Mouse (Mus musculus) left cerebral cortex, adult 8-10 months (tissue): Measurements from ENCODE around the gene Zfp275. TPM values are rescaled to one million over a fixed set of nuclear protein-coding genes. Genes with fewer than 3 reads are reported as not detected.
A peak's percentile ranks its signal among the peaks of the same experiment; 100 is the strongest.
"Not testable (repeated sequence)": the region's sequence is repeated elsewhere in the genome, so short reads cannot be mapped to it uniquely, and the experiment has no call there.

Source experiments
- DNase-seq, 2 experiments: peaks; one replicate each; pipeline ENCODE4 v3.0.0; 2022; ENCODE audit warnings: low spot score in 2 of 2
- total RNA-seq, 4 experiments: library from RNA; stranded (reverse); gene quantifications; 2 replicates each; pipeline ENCODE4 v1.2.4; 2022

Gene Zfp275
- 10 to 100 TPM; 18.0 to 20.4 (median 19.0) TPM for total RNA-seq

DNA sequence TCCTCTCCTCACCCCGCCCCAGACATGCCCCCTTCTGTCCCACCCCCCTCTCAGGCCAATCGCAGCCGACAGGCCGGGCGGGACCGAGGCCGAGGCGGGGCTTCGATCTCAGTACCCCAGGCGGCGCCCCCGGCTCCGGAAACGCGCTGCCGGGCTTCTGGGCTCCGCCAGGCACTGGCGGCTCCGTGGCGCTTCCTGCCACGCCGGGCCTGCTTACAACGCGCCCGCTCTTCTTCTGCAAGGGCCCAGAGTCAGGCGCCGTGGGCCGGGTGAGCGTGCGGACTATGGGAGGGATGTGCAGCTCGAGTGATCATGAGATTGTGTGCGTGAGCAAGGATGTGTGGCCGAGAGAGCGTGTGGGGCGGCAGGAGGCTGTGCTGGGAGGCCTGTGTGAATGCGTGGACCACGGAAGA is at the start of gene Zfp275:
TSS of gene Zfp275 (plus strand) at position 139 of the 413 bp plus-strand sequence.
- DNase-seq, result peak; percentile 28 to 51

DNA sequence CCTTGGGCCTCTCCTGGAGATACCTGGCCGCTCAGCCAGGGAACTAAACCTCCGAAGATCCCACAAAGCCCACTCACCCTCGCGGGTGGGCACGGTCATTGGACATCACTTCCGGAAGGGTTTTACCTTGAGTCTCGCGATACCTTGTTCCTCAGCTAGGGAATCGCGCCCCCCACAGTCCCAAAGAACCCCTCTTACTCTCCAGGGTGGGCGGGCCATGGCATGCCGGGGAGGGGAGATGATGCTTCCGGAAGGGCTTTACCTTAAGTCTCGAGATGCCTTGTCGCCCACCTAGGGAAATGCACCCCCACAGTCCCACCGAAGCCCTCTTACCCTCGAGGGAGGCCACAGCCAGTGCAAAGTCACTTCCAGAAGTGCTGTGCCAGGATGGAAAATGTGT is 49.5 kb upstream of the Zfp275 start, which contains the start of the genes Xlr5a and Xlr5c:
TSS of gene Xlr5a (minus strand) at position 101 of the 400 bp plus-strand sequence.
TSS of gene Xlr5c (minus strand) at position 101 of the 400 bp plus-strand sequence.
- not testable (repeated sequence) for DNase-seq

DNA sequence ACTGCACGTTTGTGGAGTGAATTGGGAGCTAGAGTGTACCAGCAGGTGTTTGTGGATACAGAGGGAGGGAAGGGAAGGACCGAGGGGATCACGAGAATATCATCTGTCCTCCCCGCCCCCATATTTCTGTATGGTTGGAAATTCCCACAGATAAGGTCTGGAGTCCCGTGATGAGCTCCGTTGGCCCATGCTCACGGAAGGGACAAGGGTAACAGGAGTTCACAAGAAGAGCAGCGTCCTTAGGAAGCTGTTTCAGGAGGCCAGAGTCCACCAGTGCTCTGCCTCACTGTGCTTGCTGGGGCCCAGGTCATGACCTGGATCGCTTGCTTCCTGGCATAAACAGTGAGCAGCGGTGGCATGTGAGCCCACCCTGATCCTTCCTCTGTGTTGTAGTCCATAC is 46.7 kb upstream of the Zfp275 start:
- not testable (repeated sequence) for DNase-seq

DNA sequence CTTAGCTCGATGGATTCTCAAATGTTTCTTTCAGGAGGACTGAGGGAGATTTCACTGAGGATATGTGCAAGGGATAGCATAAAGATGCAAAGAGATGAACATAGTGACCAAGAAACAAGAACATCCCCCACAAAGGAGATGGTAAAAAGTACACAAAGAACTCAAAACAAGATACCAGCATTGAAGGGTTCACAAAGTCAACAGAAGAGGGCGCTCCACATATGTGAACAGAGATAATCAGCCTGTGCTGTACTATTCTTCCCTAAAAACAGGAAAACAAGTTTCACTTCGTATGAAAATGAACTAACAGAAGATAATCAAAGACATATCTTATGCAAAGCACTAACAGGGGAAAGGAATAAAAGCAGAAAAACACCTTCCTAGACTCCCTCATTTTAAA is 29.9 kb upstream of the Zfp275 start:
- DNase-seq, result no peak

DNA sequence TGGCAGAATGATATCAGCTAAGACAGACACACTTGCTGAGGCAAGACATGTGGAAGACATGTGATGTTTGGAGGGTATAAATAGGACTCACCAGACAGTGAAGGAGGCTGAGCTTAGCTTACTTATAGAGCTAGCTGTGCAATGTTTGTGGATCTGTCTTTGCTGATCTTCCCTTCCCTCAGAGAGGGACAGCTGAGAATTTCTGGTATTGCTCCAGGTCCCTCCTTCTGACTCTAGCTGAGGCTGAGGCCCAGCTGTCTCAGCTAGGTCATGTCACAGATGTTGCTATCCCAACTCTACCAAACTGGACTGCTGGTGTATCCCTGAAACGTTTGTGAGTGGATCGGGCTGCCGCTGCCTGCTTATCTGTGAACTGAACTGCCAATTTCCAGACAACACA is 21.4 kb upstream of the Zfp275 start:
- no peak for DNase-seq

DNA sequence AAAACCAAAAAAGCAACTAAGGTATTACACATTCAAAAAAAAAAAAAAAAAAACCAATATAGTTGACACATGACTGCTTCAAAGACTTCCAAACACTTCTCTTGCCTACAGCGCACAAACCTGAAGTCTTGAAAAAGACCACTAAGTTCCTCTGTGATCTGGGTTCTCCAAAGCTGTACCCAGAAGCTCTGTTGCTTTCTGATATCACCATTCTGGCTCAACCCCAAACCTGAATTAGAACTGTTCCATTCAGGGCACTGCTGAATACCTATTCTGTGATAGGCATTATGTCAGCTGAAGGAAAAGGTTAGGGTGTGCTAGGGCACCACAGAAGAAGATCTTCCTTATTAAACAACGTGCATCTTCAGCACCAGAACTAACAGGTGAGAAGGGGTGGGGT is 15.2 kb upstream of the Zfp275 start:
- no peak for DNase-seq

DNA sequence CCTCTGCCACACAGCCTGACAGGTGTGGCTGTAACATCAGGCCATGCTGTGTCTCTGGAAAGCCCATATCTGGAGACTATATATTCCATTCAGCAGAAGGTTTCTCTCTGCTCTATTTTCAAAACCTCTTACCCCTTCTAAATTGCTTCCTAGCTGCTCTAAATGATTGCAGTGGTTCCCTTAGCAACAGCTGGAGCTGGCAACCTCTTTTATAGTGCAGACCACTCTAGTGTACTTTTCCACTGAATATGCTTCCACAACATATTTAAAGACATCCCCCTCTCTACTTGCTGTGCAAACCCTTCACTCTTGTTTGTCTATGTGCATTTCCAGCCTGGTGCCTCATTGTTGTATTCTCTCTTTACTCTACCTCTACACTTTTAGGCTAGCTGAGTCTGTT is 8.9 kb upstream of the Zfp275 start:
- DNase-seq, result no peak

DNA sequence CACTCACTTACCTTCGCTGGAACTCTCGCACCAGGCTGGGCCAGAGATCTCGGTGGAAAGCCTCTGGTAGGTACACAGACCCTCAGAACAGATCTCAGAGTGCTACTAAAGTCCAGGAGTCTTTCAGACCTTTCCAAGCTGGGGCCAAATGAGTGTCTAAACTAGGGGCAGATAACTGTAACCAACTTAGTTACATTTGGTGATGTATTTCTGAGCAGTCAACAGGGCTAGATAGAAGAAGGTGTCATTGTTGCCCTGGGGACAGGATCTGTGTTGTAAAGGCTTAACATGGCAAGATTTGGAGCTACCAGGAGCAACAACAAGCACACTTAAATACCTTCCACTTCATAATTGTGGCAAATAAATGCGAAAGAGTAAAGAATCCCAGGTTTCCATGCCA is 5.7 kb upstream of the Zfp275 start, which contains the start of gene Gm45015:
TSS of gene Gm45015 (minus strand) at position 101 of the 400 bp plus-strand sequence.
- no peak for DNase-seq

DNA sequence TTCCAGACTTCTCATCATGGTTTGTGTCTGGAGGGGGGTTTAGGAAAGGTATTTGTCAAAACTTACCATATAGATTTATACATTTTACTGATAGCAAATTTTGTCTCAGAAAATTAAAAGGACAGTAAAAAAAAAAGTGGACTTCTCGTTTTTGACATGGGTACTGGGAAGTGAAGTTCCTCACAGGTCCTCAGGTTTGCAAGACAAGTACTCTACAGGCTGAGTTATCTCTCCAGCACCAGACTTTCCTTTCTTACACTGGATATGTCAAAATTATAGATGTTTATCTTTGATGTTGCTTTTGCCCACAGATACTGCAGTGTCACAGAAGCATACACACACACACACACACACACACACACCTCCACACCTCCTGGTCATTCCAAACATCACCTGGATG is 948 bp upstream of the Zfp275 start:
- no peak for DNase-seq

DNA sequence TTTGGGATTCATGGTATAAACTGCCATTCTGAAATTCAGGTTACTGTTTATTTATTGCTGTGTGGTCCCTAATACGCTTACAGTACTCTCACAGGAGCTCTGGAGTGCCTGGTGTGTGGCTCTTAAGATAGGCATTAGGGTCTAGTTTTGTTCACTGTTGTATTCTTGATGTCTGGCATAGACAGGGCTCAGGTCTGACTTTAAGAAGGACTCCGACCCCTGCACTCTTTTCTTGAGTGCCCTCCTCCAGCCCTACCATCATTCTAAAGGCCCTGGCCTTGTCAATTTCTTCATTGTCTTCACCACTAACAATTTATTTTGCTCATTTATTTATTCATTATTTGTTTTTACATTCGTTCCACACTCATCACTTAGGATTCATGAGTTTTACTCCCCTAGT is 353 bp upstream of the Zfp275 start:
- no peak for DNase-seq

DNA sequence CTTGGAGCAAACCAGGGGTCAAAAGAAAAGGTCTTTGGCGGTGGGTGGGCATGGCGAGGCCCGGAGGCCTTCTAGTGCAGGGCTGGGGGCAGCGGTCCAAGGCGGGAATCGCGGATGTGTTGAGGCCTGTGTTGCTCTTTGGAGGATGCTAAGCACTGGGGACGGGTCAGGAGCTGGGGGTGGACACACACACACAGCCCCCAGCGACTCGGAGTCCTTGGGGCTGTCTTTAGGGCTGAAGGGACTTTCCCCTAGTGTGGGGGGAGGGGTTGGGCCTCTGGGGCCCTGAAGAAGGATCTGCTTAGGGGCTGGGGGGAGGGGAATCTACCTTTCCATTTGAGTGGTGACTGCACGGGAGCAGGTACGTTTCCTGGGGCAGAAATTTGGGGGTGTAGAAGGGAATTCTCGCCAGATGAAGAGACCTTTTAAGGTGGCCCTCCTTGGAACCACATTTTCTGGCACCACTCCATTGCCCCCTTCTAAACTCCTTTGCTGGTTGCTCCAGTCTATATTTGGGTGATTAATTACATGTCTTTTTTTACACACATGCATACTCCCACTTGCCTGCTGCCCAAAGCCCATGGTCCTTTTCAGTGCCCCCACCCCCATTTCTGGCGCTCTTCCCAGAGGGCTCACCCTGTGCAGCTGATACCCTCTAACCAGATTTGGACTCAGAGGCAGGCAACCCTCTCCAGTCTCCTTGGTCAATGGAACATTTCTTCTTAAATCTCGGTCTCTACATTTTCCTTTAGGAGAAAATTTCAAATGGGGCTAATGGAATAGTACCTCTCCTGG is 717 bp downstream of the Zfp275 start:
- DNase-seq, result no peak

DNA sequence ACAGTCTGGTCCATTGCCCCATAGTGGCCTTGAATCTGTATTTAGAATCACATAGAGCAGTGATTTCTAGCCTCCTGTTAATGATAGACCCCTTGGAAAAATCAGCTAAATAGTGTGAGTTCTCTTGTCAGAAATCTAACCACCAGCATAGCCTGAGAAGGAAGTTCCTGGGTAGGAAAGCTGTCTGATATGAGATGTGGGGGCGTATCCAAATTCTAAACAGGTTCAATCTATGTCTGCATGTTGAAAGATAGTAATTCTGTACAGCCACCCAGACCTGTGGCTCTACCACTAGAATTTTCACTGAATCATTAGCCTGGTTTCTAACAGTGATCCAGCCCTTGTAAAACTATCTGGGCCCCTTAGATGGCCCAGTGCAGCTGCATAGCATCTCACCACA is 1.4 kb downstream of the Zfp275 start:
- DNase-seq, result no peak

DNA sequence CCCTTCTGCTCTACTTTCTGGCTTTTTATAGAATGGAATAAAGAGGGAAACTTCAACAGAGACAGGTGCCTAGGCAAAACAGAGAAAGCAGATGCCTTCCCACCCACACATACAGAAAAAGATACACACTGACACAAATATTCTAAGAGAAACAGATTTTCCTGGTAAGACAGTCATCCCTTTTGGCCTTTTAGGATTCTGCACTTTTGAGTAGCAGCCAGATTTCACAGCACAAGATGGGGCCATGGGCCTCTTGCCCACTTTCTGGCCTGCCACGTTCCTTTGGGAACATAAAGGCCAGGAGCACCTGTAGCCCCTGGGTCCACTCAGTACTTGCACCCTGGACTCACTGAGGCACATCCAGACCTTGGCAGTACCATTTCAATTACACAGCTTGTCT is 1.9 kb downstream of the Zfp275 start:
- DNase-seq, result peak in 1 of 2 experiments; percentile 12

DNA sequence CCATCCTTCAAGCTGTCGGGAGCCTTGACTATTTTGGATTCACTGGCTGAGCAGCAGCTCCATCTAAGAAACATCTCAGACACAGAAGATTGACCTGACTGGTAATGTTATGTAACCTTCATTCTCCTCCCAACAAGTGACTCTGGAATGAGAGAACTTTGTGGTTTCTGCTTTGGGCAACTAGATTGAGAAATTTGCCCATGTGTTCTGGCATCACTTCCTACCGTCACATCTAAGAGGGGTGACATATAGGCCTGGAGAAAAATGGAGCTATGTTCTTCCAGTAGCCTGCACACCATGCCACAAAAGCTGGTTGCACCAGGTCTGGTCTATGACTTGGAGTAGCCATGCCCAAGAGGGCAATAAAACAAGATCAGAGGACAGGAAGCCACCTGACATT is 13.7 kb downstream of the Zfp275 start:
- no peak for DNase-seq

DNA sequence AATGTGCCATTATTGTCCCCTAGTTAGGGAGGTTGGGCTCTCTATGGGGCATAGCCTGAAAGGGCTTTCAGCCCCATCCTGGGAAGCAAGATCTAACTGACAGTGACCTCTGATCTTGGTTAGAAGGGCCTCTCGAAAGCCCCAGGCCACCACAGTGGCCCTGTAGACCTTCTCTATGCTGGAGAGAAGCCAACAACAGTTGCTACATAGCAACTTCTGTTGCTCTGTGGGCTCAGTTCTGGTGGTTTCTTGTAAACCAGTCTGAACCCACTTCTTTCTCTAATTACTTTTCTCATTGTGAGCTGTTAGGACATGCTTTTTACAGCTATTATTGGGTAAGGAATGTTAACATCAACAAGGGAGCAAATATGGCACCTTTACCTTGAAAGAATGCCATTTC is 14.3 kb downstream of the Zfp275 start:
- no peak for DNase-seq

DNA sequence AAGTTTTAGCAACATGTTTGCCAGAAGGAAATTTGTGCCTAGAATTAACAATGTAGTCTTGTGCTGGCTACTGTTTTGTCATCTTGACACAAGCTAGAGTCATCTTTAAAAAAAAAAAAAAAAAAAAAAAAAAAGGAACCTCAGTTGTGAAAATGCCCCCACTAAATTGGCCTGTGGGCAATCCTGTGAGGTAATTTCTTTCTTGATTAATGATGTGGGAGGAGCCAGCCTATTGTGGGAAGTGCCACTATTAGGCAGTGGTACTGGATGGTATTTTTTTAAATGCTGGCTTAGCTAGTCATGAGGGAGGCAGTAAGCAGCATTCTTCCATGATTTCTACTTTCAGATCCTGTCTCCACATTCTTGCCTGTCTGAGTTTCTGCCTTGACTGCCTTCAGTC is 20.9 kb downstream of the Zfp275 start:
- no peak for DNase-seq

DNA sequence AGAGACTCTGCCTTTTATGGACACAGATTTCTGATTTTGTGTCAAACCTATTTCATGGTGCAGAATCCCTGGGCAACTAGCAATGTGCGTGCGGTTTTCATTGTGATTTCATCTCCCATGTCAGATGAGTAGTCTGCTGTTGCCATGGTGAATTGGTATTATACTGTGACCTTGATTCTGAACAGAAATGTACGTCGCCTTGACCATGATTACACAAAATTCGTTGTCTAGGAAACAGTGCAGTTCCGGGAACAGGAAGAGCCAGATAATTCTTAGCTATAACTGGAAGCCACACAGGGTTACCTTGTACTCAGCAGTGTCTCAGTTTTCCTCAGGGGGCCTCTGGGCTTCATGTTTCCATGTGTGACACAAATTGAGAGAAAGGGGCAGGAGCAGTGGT is 42.0 kb downstream of the Zfp275 start:
- DNase-seq, result no peak

DNA sequence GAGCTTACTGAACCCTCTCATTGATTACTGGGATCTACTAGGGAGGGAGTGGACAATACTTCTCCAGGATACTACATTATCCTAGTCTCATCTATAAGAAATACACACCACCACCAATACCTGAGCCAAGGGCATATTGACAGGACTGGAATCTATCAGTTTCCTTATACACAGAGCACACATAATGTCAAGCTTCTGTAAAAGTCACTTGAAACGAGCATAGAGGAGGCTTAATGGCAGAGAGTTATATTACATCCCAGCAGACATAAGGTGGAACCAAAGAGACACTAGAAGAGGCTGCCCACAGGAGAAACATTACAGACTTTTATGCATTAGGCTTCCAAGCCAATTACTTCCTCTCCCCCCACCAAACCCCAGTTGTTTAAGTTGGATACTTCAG is 42.5 kb downstream of the Zfp275 start:
- DNase-seq, result no peak

DNA sequence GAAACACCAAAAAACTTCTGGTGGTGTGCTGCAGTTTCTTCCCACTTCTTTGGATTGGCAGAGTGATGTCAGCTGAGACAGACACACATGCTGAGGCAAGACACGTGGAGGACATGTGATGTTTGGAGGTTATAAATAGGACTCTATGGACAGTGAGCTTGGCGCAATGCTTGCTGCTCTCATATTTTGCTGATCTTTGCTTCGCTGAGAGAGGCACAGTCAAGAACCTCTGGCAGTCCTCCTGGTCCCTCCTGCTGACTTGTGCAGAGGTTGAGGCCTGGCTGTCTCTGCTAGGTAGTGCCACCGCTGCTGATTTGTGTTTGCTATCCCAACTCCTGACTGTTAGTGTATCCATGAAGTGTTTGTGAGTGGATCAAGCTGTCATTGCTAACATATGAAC is 49.1 kb downstream of the Zfp275 start:
- no peak for DNase-seq

DNA sequence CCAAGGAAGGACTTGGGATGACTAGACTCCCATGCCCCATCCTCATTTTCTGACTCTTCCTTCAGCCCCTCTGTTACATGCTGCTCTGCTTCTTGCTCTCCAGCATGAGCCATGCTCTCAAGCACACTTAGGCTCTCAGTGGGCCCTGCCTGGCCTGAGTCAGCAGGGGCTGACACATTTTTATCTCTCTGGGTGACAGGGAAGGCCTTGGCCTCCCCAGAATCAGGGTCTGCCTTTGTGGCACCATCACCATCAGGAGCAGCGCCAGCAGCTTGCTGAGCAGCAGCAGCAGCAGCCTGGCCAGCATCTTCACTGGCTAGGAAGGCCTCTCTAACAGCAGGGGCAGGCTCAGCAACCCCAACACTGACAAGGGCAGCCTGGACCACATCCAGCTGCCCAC is 54.0 kb downstream of the Zfp275 start:
- no peak for DNase-seq

DNA sequence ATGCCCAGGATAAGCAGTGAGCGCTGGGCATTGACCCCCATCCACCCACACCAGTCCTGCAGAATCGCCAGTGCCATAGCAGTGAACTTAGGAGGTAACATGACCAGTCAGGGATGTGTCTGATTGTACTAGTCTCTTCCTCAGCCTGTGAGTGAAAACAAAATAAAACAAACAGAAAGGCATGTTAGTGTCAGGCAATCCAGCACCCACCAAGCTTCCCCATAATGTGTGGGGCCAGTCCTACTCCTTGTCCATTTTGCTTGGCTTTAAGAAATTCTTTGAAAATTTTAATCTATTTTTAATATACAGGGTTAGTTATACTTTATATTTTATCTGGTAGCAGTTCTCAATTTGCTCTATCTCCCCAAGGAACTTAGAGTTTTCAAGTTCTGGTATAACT is 56.2 kb downstream of the Zfp275 start, which contains the start of gene Gm18336:
TSS of gene Gm18336 (minus strand) at position 101 of the 400 bp plus-strand sequence.
- DNase-seq, result not testable (repeated sequence)

DNA sequence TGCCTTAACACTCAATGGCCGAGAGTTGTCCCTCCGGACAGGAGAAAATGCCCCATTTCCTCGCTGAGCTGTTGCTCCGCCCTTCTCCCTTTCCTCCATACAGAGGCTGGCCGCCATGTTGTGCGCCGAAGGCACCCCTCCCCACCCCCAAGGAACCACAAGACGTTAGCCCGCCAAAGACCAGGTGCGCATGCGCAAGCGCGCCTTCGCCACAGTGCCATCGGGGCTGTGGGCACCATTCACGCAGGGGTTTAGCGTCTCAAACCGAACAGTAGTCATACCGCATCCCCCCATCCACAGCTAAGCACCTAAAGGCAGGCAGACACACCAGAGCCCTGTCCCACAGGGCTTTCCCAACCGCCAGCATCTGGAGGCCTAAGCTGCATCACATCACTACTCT is 58.5 kb downstream of the Zfp275 start:
- DNase-seq, result no peak

DNA sequence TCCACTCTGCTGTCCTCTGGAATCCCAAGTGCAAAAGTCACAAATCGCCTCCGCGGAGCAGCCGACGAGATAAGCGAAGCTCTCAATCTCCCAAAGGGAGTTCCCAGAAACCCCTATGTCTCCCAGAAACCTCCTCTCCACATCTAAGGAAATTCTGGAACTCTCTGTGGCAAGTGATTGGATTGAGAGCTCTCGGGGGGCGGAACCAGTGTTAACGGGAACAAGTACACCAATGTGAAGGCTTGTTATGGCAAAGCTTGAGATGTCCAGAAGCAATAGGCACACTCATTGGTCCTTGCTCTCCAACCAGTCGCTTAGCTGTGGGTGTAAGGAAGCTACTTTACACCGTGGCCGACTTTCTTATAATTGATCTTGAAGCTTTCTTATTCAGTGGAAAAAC is 59.2 kb downstream of the Zfp275 start:
- DNase-seq, result no peak
